Mouse (Mus musculus) megakaryocyte progenitor cell, adult 5-6 weeks (primary cell): ENCODE results near the gene Sh2b1. TPM values are rescaled to one million over a fixed set of nuclear protein-coding genes. Genes with fewer than 3 reads are reported as not detected.
A peak's percentile ranks its signal among the peaks of the same experiment; 100 is the strongest.

Source experiments
- ATAC-seq: replicated peaks from 2 replicates; pipeline ENCODE4 v1.8.0; 2016; ENCODE audit warnings: mild to moderate bottlenecking, moderate TSS enrichment, inconsistent platforms; ENCODE audit not compliant: poor library complexity
- total RNA-seq, 2 experiments: library from RNA; stranded (forward) in 1 of 2; stranded (reverse) in 1 of 2; fragments of 157-497, 149-512 nt in 1 of 2; fragments of 200-1000 nt in 1 of 2; gene quantifications; 2 replicates each; pipeline versions ENCODE4 v1.2.3 to v1.2.4; 2015 to 2017

The Sh2b1 gene
- total RNA-seq, 2 experiments from 2014 or later = 20.1 to 33.4 TPM

- ATAC-seq = no peak
Measured at GRCm38 (mm10) chr7:126424161-126424560, 51.1 kb downstream of the Sh2b1 start.

GRCm38 (mm10) chr7:126421756-126422155 is 53.5 kb downstream of the Sh2b1 start:
- peak; percentile 55; the same call in 1 of the 2 replicates for ATAC-seq

- ATAC-seq = peak; percentile 17
Measured at GRCm38 (mm10) chr7:126418496-126418895, 56.7 kb downstream of the Sh2b1 start.

GRCm38 (mm10) chr7:126417606-126418005 is 57.6 kb downstream of the Sh2b1 start:
- no peak for ATAC-seq

- ATAC-seq = no peak
Measured at GRCm38 (mm10) chr7:126417045-126417444, 58.2 kb downstream of the Sh2b1 start.

Other genes with a start within 250 kb of the Sh2b1 start
- gene Sbk1, start 202.8 kb downstream of the Sh2b1 start, total RNA-seq (2015) = 0.95 and 1.7 TPM in 2 replicates
- gene Sbk1, start 202.8 kb downstream of the Sh2b1 start, total RNA-seq (2017) = 1.5 and 2.0 TPM in 2 replicates
- gene Lat, start 105.9 kb downstream of the Sh2b1 start, total RNA-seq (2015) = 0.35 and 2.8 TPM in 2 replicates
- 1.0 and 1.6 TPM in 2 replicates for gene Lat, start 105.9 kb downstream of the Sh2b1 start, total RNA-seq (2017)
- 8.3 and 8.4 TPM in 2 replicates for gene Spns1, start 98.0 kb downstream of the Sh2b1 start, total RNA-seq (2015)
- 8.4 and 16.2 TPM in 2 replicates for gene Spns1, start 98.0 kb downstream of the Sh2b1 start, total RNA-seq (2017)
- 11.4 and 12.2 TPM in 2 replicates for gene Nfatc2ip, start 78.7 kb downstream of the Sh2b1 start, total RNA-seq (2015)
- 14.9 and 15.3 TPM in 2 replicates for gene Nfatc2ip, start 78.7 kb downstream of the Sh2b1 start, total RNA-seq (2017)
- gene Cd19, start 60.5 kb downstream of the Sh2b1 start, total RNA-seq (2015) = not detected in 2 replicates
- gene Cd19, start 60.5 kb downstream of the Sh2b1 start, total RNA-seq (2017) = not detected in 2 replicates
- gene Rabep2, start 46.7 kb downstream of the Sh2b1 start, total RNA-seq (2015) = 4.0 and 4.9 TPM in 2 replicates
- gene Rabep2, start 46.7 kb downstream of the Sh2b1 start, total RNA-seq (2017) = 12.9 and 19.5 TPM in 2 replicates
- not detected in 2 replicates for gene Atp2a1, start 12.3 kb downstream of the Sh2b1 start, total RNA-seq (2015)
- not detected in 2 replicates for gene Atp2a1, start 12.3 kb downstream of the Sh2b1 start, total RNA-seq (2017)
- 89.9 and 97.9 TPM in 2 replicates for gene Tufm, start 11.9 kb upstream of the Sh2b1 start, total RNA-seq (2015)
- 85.6 and 89.2 TPM in 2 replicates for gene Tufm, start 11.9 kb upstream of the Sh2b1 start, total RNA-seq (2017)
- 86.9 and 88.6 TPM in 2 replicates for gene Atxn2l, start 28.0 kb upstream of the Sh2b1 start, total RNA-seq (2015)
- 29.0 and 29.5 TPM in 2 replicates for gene Atxn2l, start 28.0 kb upstream of the Sh2b1 start, total RNA-seq (2017)
- 198 and 210 TPM in 2 replicates for gene Eif3c, start 91.0 kb upstream of the Sh2b1 start, total RNA-seq (2015)
- 226 and 261 TPM in 2 replicates for gene Eif3c, start 91.0 kb upstream of the Sh2b1 start, total RNA-seq (2017)
- gene Apobr, start 109.5 kb upstream of the Sh2b1 start, total RNA-seq (2015) = 1.1 and 1.9 TPM in 2 replicates
- 4.2 and 4.9 TPM in 2 replicates for gene Apobr, start 109.5 kb upstream of the Sh2b1 start, total RNA-seq (2017)
- gene Cln3, start 110.4 kb upstream of the Sh2b1 start, total RNA-seq (2015) = 33.0 and 36.3 TPM in 2 replicates
- 9.2 and 19.9 TPM in 2 replicates for gene Cln3, start 110.4 kb upstream of the Sh2b1 start, total RNA-seq (2017)
- 0.81 TPM in 1 of 2 replicates, not detected in the other for gene Il27, start 119.5 kb upstream of the Sh2b1 start, total RNA-seq (2015)
- gene Il27, start 119.5 kb upstream of the Sh2b1 start, total RNA-seq (2017) = 0.29 and 1.1 TPM in 2 replicates
- gene Nupr1, start 155.4 kb upstream of the Sh2b1 start, total RNA-seq (2015) = 0.17 and 1.6 TPM in 2 replicates
- gene Nupr1, start 155.4 kb upstream of the Sh2b1 start, total RNA-seq (2017) = 0.92 and 1.3 TPM in 2 replicates
- gene Sgf29, start 173.9 kb upstream of the Sh2b1 start, total RNA-seq (2015) = 65.7 and 74.6 TPM in 2 replicates
- 40.1 and 52.5 TPM in 2 replicates for gene Sgf29, start 173.9 kb upstream of the Sh2b1 start, total RNA-seq (2017)
- gene Sult1a1, start 201.0 kb upstream of the Sh2b1 start, total RNA-seq (2015) = 1.7 and 3.2 TPM in 2 replicates
- gene Sult1a1, start 201.0 kb upstream of the Sh2b1 start, total RNA-seq (2017) = 1.0 and 3.6 TPM in 2 replicates
- 89.8 and 95.2 TPM in 2 replicates for gene Bola2, start 220.0 kb upstream of the Sh2b1 start, total RNA-seq (2015)
- 168 and 218 TPM in 2 replicates for gene Bola2, start 220.0 kb upstream of the Sh2b1 start, total RNA-seq (2017)
- 4.2 and 4.8 TPM in 2 replicates for gene Slx1b, start 220.4 kb upstream of the Sh2b1 start, total RNA-seq (2015)
- 4.6 and 4.7 TPM in 2 replicates for gene Slx1b, start 220.4 kb upstream of the Sh2b1 start, total RNA-seq (2017)
- 259 and 365 TPM in 2 replicates for gene Coro1a, start 232.4 kb upstream of the Sh2b1 start, total RNA-seq (2015)
- gene Coro1a, start 232.4 kb upstream of the Sh2b1 start, total RNA-seq (2017) = 366 and 525 TPM in 2 replicates